Mouse (Mus musculus) spleen, postnatal 10 days (tissue): Measurements from ENCODE around the gene Mrps6.
A peak's percentile ranks its signal among the peaks of the same experiment; 100 is the strongest.

Experiments used
- DNase-seq, 2 experiments: peaks; one replicate each; pipeline ENCODE4 v3.0.0; 2021 to 2022; ENCODE audit warnings: low spot score in 2 of 2

The Mrps6 gene

DNA sequence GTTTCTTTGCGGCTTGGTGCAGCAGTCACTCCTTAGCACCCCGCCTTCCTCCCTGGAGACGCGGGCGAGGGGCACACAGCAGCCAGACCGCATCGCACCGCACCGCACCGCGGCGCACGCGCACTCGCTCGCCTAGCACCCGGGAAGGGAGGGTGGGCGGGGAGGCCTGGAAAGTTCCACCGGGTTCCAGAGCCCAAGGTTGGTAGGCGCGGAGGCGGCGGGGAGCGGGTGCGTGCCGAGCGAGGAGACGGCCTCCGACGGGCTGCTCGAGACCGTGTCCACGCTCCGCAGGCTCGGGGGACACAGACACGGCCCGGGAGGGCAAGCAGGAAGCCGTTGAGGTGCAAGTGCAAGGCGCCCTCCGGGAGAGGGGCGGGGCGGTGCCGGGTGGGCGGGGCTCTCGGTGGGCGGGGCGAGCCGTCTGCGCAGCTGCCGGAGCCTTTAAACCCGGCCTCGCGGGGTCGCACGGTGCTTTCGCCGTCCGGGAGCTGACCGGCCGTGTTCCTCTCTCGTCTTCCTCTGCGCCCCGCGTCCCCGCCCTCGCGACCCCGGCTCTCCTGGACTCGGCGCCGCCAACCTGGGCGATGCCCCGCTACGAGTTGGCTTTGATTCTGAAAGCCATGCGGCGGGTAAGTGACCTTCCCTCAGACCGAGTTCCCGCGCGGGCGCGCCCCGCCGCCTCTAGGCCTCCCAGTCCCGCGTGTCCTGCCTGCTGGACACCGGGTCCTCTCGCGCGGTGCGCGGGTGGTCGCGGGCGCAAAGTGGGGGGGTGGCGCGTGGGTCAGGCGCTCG lies at the start of gene Mrps6, which contains the start of the genes Gm49711 and Slc5a3:
Gene Mrps6 (plus strand): TSS at position 419 of the 792 bp plus-strand sequence.
Gene Gm49711 (plus strand): TSS at position 465 of the 792 bp plus-strand sequence.
Gene Slc5a3 (plus strand): TSS at position 471 of the 792 bp plus-strand sequence.
- peak; percentile 85 for DNase-seq

DNA sequence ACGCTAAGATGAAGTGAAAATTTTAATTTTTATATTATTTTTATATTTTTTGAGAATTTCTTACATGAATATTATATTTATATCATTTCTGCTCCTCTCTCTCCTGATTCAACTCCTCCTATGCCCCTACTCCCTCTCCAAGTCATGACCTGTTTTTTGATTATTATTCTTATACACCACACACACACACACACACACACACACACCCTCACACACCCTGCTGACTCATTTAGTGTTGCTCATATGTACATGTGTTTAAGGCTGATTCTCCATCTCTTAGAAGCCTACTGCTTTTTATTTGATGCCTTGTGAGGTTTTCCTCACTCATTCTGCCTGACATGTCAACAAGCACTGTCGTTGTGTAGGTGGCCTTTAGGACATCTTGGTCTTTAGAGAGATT lies 48.5 kb upstream of the Mrps6 start:
- no peak for DNase-seq

DNA sequence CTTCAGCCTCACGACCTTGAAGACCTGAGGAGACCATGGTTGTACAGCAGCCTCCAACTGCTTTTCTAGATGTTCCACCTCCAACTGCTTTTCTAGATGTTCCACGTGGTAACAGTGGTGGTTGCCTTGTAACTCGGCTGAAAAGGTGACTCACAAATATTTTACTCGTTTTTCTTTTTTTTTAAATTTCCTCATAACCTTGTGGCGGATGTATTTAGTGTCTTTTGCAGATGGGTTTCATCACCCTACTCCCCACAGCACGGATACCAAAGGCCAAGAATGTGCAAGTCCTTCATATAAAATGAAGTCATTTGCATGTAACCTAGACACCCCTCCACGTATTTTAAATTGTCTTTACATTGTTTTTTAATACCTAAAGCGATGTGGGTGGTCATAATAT lies 41.3 kb upstream of the Mrps6 start:
- DNase-seq, result no peak

DNA sequence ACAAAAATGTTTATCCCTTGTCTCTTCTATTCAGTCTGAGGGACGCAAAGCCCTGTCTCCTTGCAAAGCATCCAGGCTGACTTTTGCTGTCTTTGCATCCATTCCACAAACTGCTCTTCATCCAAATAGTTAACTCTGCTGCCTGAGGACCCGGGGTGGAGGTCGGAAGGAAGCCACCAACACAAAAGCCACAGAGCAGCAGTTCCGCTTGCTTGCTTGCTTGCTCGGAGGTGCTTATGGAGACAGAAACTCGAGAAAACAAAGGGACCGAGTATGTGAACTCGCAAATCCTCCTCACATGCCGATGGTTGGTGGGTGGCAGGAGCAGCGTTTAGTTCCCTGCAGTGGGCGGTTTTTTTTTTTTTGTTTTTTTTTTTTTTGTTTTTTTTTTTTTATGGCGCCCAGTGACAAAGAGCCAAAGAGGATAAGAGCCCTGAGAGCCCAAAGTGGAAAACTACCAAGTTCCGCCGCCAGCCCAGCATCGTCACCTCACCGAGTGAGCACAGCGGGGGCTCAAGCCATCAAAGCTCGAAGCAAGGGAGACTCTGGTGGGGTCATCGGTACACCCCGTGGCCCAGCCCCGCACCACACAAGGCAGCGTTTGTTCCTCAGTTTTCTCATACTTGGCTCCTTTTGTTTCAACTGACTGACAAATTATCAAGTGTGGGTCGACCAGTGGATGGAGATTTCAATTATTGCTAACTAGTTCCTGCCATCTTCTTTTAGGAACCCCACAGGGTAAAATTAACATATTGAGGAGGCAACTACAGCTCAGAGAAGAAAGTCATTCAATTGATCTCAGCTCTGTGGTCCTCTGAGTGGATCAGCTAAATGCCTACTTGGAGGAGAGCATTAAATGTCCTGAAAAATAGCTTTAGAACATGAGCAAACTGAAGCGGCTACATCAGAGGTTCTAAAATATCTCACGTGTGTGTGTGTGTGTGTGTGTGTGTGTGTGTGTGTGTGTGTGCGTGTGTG lies 38.6 kb upstream of the Mrps6 start:
- DNase-seq, result peak; percentile 10 to 35

DNA sequence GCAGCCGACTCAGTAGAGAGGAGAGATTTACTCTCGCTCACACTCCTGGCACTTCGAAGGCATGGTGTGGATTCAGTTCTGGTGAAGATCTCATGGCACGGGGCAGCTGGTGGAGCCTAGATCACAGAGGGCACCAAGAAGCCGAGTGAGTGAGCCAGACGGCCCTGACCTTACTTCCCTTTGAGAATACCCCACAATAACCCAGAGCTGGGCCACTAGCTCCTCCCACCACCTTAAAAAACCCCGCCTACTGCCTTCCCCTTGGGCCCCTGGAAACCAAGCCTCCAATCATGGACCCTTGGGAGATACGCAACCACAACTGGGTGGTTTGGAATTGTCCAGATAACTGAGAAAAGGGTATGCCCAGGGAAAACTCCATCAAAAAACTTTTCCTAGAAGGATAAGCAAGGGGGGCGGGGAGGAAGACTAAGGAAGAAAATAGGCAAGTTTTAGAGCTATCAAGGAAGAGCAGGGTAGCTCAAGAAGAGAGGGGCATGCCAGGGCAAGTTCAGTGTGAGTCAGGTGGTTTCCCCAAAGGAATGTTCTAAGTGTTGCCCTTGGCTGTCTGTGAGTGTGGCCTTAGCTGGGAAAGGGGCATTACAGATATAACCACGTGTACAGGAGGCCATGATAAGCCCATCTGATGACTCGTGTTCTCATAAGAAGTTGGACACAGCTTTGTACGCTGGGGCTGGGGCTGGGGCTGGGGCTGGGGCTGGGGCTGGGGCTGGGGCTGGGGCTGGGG lies 36.2 kb upstream of the Mrps6 start:
- DNase-seq, result no peak

DNA sequence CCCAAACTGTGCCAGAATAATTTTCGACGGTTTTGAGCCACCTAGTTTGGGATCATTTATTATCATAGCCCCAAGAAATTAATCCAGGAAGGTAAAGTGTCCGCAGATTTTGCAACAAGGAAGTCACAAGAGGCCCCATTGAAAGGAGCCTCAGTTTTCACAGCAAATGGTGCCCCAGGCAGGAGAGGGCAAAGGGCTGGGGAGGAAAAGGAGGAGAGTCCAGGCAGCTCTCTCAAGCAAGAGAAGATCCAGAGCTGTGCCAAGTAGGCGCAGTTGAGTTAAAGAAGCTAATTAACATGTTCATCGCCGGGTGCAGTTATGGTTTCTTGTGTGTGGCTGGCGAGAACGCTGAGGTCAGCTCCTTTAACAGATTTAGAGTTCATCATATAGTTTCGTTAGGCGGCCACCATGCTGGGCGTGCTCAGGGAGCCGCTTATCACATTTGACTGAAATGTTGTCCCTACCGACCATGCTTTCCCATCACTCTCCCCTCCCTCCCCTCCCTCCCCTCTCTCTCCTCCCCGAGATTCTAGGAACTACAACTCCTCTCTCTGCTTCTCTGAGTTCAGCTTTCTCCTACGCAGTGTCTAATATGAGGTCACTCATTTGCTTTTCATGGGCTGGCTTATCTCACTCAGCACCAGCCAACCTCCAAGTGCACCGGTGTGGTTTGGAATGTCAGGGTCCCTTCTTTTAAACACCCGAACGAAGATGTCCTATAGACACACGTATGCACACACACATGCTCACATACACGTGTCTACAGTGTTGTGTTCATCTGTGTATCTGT lies 35.4 kb upstream of the Mrps6 start:
- no peak for DNase-seq

DNA sequence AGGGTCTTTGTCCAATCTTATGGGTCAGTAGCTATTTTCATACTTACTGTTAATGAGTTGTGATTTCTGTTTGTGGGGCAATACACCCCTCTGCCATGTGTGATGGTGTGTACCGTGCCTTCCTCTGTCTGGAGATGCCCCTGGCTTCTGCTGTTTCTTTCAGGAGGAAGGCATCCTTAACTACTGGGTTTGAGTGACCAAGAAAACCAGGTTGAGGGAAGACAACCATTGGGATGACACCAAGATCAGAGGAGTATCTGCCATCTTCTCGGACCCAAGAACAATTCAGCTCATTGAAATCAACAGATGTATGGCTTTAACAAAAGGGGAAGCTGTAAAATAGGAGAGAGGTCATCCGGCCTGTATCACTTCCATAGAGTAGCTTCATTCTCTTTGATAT lies 24.8 kb upstream of the Mrps6 start:
- no peak for DNase-seq

DNA sequence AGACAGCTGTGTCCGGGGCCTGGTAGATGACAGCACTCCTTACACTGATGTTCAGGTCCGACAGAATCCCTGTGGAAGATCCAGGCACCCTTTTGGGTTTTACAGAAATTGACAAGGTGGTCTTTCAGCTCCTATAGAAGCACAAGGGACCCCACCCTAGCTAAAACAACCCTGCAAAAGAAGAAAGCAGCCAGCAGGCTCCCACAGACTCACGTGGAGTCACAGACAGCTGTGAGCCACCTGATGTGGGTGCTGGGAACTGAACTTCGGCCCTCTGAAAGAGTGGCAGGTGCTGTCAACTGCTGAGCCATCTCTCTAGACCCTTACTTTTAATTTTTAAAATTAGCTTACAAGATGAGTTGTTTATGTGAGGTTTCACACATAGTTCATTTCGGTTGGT lies 23.4 kb upstream of the Mrps6 start:
- no peak for DNase-seq

DNA sequence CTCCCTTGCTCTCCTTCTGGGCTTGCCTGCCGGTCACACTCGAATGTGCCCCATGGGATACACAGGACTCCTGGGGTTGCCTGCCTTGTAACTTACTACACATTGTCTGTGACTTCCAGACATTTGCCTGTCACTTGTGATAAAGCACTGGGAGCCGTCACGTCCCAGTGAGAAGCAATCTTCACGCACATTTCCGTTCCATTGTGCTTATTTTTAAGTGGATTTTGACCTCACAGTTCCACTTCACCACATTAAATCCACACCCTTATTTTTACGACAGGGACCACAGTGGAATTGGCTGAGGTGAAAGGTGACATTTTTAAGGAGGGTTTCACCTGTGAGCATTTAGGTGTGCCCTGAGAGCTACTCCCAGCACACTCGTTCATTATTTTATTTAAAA lies 21.4 kb upstream of the Mrps6 start:
- DNase-seq, result no peak

DNA sequence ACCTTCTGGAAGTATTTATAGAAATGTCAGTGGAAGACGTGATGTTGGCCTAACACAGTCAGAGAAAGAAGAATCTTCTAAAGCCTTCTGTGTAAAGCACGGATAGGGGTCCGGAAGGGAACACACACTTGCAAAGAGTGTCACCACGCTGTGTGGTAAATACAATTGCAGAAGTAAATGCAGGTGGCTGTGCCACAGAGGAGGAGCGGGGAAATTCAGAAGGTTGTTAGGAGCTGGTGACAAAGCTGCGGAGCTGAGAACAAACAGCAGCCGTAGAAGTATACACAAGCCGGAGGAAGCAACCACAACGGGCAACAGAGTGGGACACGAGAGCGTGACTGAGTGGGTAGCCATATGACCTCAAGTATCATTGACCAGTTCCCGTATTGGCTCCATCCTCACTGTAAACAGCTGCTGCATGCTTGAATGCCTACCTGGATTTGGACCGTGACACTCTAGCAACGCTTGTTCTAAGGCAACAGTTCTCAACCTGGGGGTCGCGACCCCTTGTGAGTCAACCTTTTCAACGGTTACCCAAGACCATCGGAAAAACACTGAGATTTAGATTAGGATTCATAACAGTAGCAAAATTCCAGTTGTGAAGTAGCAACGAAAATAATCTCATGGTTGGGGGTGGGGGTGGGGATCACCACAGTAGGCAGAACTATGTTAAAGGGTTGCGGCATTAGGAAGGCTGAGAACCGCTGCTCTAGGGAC lies 20.0 kb upstream of the Mrps6 start:
- peak in 1 of 2 experiments; percentile 31 for DNase-seq

DNA sequence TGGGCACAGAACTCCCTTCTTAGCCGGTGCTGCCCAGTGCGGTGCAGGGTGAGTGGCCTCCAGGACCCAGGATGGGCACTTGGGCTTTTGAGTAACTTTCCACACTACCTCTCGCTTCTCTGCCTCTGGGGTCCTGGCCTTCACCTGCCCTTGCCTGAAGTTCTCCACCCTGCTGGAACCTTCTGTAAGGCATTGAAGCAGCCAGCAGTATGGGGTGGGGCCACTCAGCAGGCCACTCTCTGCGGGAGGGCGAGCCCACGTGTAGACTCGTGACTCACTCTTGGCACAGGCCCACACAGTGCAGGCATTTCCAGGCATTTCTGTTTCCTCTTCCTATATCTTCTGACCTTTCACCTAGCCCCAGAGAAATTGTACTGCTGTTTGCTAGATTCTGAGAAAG lies 18.6 kb upstream of the Mrps6 start:
- DNase-seq, result no peak

DNA sequence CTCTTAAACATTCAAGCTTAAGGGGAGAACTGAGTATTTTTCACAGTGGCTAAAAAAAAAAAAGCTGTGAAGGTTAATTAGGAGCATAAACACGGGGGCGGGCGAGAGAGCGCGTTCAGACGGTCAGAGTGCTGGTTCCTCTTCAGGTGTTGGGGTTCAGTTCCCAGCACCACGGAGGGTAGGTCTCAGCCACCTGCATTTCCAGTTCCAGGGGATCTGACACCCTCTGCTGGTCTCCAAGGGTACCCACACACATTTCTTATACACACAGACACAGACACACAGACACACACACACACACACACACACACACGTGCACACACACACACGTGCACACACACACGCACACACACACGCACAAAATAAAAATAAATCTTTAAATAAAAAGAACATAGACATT lies 18.1 kb upstream of the Mrps6 start:
- DNase-seq, result no peak

DNA sequence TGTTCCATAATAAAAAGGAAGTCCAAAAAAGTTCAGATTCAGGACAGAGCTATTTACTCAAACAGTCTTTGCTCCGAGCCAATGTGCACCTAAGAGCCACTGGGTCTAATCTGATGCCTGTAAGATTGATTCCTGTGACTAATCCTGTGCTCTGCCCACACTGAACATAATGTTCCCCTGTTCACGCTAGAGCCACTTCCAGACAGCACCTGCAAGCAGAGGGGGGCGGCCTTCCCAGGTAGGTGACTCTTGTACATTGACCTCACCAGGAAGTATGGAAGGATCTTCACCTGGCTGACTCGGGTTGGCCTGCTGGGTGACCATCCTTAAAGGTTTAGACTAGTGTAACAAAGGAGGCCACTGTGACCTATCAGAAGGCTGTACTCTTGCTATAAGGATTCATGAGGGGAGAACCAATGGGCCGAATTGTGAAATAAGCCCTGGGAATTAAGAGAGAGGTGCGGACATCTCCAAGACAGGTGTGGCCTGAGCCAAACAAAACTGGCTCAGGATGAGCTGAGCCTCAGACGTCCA lies 6.2 kb upstream of the Mrps6 start:
- no peak for DNase-seq

DNA sequence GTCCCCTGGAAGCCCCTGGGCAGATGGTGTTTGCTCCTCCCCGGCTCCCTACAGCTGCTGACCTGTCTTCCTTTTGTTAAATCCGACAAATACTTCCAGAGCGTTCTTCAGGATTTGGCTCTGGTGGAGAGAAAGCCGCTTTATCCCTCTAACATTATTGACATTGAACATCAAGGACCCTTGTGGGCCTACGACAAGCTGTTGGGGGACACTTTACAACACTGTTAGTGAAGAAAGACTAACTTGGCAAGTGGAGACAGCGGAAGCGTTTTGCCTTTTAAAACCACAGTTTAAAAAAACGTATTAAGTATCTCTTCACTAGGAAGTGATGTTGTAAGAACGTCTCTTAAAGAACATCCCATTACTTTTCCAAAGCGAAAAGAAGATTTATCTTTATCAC lies 5.5 kb upstream of the Mrps6 start:
- DNase-seq, result no peak

DNA sequence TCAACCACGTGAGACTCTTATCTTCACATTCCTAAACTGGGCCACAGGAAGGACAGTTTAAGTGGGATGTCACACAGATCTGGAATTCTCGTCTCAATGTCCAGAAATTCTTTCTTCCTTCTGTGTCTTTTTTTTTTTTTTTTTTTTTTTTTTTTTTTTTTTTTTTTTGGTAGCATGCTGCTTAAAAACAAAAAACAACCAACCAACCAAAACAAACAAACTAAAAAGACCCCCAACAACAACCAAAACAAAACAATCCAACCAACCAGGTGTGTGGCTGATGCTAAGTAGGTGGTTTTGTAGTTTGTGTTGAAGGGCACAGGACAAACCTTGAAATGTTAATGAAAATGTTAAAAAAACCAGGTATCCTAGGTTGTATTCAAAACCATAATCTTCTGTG lies 1.4 kb upstream of the Mrps6 start:
- no peak for DNase-seq

DNA sequence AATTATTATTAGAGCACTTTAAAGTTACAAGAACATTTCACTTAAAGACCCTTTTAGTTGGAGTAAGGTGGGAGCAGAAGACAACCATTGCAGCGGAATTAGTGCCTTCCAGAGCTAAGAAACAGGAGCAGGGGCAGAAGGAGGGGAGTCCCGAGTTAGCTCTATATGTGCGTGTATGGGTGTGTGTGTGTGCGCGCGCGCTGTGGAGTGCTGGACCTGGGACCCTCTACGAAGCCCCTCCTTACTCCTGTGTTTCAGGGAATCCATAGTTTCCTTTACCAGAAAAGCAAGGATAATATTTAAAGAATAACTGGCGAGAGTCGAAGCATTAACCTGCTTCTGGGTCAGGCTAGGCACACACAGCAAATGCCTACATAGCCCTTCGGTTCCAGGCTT lies 616 bp upstream of the Mrps6 start:
- no peak for DNase-seq

DNA sequence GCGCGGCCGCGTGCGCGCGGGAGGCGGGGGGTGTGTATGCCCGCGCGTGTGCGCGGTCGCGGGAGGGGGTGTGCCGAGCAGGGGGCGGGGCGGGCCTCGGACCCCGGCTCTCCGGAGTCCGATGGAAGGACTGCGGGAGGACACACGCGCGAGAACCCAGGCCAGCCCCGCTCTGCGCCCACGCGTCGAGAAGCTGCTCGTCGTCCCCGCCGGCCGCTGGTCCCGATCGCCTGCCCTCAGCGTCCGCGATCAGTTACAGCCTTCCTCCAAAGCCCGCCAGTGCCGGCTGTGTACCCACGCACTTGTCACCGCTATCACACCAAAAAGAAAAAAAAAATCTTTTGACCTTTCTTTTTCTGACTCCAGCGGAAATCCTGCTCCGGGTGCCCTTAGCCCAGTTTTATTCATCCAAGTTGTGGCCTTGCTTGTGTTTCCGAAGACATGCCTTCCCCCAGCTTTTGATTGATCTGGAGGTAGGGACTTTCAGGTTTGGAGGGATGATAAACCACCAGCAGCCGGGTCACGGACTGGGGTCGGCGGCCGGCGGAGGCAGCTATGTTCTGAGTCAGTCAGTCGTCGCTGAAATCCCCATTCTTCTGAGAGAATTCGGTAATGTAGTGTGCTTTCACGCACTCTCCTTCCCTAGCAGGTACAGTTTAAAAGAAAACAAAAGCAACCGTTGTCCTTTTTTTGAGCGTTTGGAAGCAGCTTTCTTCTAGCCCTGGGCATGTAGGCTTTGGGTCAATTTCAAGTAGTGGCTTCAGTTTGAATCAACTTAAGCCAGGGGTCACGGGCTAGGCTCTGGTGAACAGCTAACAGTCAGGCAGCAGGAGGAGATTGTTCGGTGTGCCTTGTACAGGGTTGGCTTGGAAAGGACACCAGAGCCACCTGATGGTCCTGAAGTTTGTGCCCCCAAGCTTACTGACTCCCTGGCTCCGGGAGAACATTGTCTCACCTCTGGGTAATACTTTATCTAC lies 862 bp downstream of the Mrps6 start:
- peak; percentile 19 to 33 for DNase-seq

DNA sequence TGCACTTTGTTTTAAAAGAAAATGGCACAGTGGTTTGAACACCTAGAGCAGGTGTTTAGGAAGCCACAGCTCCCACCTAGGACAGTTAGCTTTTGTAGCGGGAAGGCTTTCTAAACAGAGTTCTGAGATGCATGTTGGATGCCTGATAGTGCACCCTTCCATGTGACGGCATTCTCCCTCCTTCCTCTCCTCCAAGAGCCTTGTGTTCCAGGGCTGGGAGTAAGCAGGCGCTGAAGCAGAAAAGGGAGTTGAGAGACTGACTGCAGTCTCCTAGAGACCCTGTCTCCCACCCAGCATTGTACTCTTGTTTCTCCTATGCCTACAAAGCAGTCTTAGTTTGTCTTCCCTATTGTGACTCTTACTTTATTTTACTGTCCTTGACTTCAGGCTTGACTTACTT lies 2.1 kb downstream of the Mrps6 start:
- no peak for DNase-seq

DNA sequence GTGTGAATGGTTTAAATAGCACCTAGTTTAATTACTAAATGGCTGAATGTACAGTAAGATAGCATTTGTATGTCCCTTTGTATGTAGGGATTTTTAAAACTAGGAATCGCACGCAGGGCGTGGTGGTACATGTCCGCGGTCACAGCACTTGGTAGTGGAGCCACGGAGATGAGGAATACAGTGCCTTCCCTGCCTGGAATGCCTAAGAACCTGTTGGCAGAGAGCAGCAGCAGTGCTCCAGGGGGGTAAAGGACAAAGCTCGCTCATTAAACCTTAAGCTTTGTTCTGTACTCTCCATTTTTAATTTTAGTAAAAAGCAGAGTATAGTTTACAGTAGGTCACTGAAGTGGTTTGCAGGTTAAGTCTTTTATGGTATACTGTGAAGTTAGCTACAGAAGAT lies 3.5 kb downstream of the Mrps6 start:
- no peak for DNase-seq
